Mouse (Mus musculus) CH12.LX (cell line): ENCODE results near the gene Hist1h1c.

ENCODE experiments used
- CTCF ChIP-seq, 2 experiments: IDR thresholded peaks in 1 of 2; conservative IDR thresholded peaks in 1 of 2; 2 replicates each; pipeline ENCODE4 v1.5.1; 2011 to 2012; ENCODE audit warnings: low read depth in 2 of 2, low read length in 2 of 2, improper control_type of control experiment in 1 of 2, inconsistent platforms in 1 of 2, mild to moderate bottlenecking in 1 of 2, moderate library complexity in 1 of 2
- E2F4 ChIP-seq: IDR thresholded peaks from 2 replicates; pipeline ENCODE4 v1.6.1; 2011; ENCODE audit warnings: low read depth, low read length, improper control_type of control experiment; ENCODE audit not compliant: insufficient replicate concordance
- MAFK ChIP-seq: IDR thresholded peaks from 2 replicates; pipeline ENCODE4 v1.6.1; 2011; ENCODE audit warnings: low read length, improper control_type of control experiment; ENCODE audit not compliant: insufficient replicate concordance
- MXI1 ChIP-seq: IDR thresholded peaks from 2 replicates; pipeline ENCODE4 v1.6.1; 2011; ENCODE audit warnings: mild to moderate bottlenecking, low read depth, low read length, improper control_type of control experiment
- MYC ChIP-seq: IDR thresholded peaks from 2 replicates; pipeline ENCODE4 v1.6.1; 2011; ENCODE audit warnings: low read depth, mild to moderate bottlenecking, improper control_type of control experiment, low read length
- POLR2A ChIP-seq: IDR thresholded peaks from 2 replicates; pipeline ENCODE4 v1.6.1; 2011; ENCODE audit warnings: low read depth, mild to moderate bottlenecking, improper control_type of control experiment, low read length
- POLR2AphosphoS2 ChIP-seq: IDR thresholded peaks from 2 replicates; pipeline ENCODE4 v1.6.1; 2011; ENCODE audit warnings: low read depth, low read length, improper control_type of control experiment
- ZKSCAN1 ChIP-seq: IDR thresholded peaks from 2 replicates; pipeline ENCODE4 v1.6.1; 2012; ENCODE audit warnings: low read depth, inconsistent platforms, low read length, improper control_type of control experiment, borderline replicate concordance

DNA sequence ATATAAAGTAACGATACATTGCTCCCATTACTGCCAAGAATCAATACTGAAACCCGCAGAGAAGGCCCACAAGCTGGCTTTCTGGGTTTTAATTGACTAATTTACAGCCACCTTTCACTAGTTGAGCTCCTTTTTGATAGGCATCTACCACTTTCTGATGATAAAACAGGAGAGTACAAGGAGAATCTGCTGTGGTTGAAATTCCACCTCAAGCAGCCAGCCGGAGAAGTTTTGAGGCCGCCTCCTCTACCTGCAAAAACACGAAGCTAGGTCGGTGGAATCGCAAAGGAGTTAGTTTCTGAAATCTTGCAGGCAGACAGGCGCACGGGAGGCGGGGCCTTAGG is 24.6 kb downstream of the Hist1h1c start:
- TF ChIP-seq MYC (0 out of 2 replicates have a peak, but pooled peaks have one; percentile 54), CTCF (conservative IDR thresholded peaks at IDR 0.05 in 1 of 2, IDR thresholded peaks at IDR 0.05 in 1 of 2; ENCODE audit: low read depth in 2 of 2, low read length in 2 of 2) (no peak), E2F4 (no peak), MXI1 (peak; percentile 50), POLR2AphosphoS2 (no peak), POLR2A (no peak), ZKSCAN1 (no peak), MAFK (0 out of 2 replicates have a peak, but pooled peaks have one; percentile 36)
